Mouse (Mus musculus): ENCODE data around the gene Cntnap2. TPM values are rescaled to one million over a fixed set of nuclear protein-coding genes. Genes with fewer than 3 reads are reported as not detected.

Gene Cntnap2
- polyA plus RNA-seq, 1 experiment from 2014 or later: 1.3 TPM

DNA sequence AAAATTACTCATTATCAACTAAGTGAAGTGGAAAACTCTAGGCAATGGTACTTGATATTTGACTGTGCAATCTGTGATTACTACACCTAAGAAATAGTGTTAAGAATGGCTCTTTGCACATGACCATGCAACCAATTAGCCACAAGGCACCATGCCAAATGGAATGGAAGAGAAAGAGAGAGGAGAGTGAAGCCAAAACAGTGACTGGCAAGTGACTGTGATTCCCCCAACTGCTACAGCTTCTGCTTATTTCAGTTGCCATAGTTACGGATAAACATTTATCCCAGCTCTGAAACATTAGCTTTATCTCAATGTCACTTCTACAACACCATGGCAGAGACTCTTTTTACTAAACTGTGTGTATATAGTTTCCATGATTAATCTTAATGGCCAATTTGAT lies 1303.0 kb downstream of the Cntnap2 start:
- no peak for ATAC-seq (replicated peaks; ENCODE audit: low FRiP score, low TSS enrichment, low read depth)
- no peaks in the 10 kb centered on the region for H3K4me1 ChIP-seq (replicated peaks; ENCODE audit: control insufficient read depth, insufficient read depth, low read length)

GRCm38 (mm10) chr6:46398725-46399589 lies 1339.8 kb downstream of the Cntnap2 start:
- ATAC-seq (replicated peaks; ENCODE audit: low FRiP score, low TSS enrichment, low read depth) (no peak), DNase-seq (ENCODE audit: low spot score) (no peak)
- H3K9me3 ChIP-seq (ENCODE audit: control insufficient read depth, low read length): no peaks in the 10 kb centered on the region
- no peak overlapping the region for H3K9ac ChIP-seq (ENCODE audit: low read length)
- H3K27ac ChIP-seq (ENCODE audit: low read depth): no peak overlapping the region
- H3K27me3 ChIP-seq (replicated peaks; ENCODE audit: control insufficient read depth, insufficient read depth, low read length): no peaks in the 10 kb centered on the region
- no peak overlapping the region for H3K4me3 ChIP-seq (ENCODE audit: low read depth, low read length)
- H3K4me2 ChIP-seq (ENCODE audit: low read length): no peak overlapping the region
- H3K4me1 ChIP-seq (replicated peaks; ENCODE audit: control insufficient read depth, insufficient read depth, low read length): no peaks in the 10 kb centered on the region
- H3K36me3 ChIP-seq (ENCODE audit: control insufficient read depth, insufficient read depth, low read length): no peaks in the 10 kb centered on the region
- 72% methylated on average over 2 of the region's 2 CpGs for WGBS

More for the DNA sequence above, 1303.0 kb downstream of the Cntnap2 start:
- Histone ChIP-seq H3K27ac (ENCODE audit: low read depth) (no peak overlapping the region), H3K27me3 (replicated peaks; ENCODE audit: control insufficient read depth, insufficient read depth, low read length) (no peaks in the 10 kb centered on the region), H3K36me3 (ENCODE audit: control insufficient read depth, insufficient read depth, low read length) (no peaks in the 10 kb centered on the region), H3K9me3 (ENCODE audit: control insufficient read depth, low read length) (no peaks in the 10 kb centered on the region), H3K9ac (ENCODE audit: low read length) (no peak overlapping the region), H3K4me3 (ENCODE audit: low read depth, low read length) (no peak overlapping the region), H3K4me2 (ENCODE audit: low read length) (no peak overlapping the region)
- 88% methylated on average over 1 of the region's 1 CpGs for WGBS
- DNase-seq (ENCODE audit: low spot score): no peak

DNA sequence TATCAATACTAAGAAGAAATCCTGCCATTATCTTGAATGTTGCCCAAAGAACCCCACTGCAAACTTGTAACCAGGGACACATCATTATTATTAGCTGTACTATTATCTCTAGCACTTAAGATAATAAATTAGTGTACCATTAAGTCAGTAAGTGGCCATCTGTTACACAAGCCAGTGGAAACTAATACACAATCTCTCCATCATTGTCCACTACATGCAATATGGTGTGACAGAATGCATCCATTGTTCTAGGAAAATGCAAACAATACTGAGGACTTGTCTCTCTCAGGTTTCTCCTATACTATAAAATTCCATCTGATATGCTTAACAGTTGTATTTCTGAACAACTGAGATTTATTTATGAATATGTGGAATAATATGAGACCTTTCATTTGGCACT lies 1355.0 kb downstream of the Cntnap2 start:
- H3K9ac ChIP-seq (ENCODE audit: low read length): no peak overlapping the region
- no peak for ATAC-seq (replicated peaks; ENCODE audit: low FRiP score, low TSS enrichment, low read depth)
- no peaks in the 10 kb centered on the region for H3K27me3 ChIP-seq (replicated peaks; ENCODE audit: control insufficient read depth, insufficient read depth, low read length)
- no peak for DNase-seq (ENCODE audit: low spot score)
- no peaks in the 10 kb centered on the region for H3K4me1 ChIP-seq (replicated peaks; ENCODE audit: control insufficient read depth, insufficient read depth, low read length)
- no peak overlapping the region for H3K27ac ChIP-seq (ENCODE audit: low read depth)
- no peak overlapping the region for H3K4me3 ChIP-seq (ENCODE audit: low read depth, low read length)
- H3K4me2 ChIP-seq (ENCODE audit: low read length): no peak overlapping the region
- H3K9me3 ChIP-seq (ENCODE audit: control insufficient read depth, low read length): no peaks in the 10 kb centered on the region
- H3K36me3 ChIP-seq (ENCODE audit: control insufficient read depth, insufficient read depth, low read length): no peaks in the 10 kb centered on the region

- H3K27ac ChIP-seq (ENCODE audit: low read depth): no peak overlapping the region
- WGBS: 75% methylated on average over 4 of the region's 4 CpGs
- H3K4me3 ChIP-seq (ENCODE audit: low read depth, low read length): no peak overlapping the region
- no peaks in the 10 kb centered on the region for H3K9me3 ChIP-seq (ENCODE audit: control insufficient read depth, low read length)
- H3K4me1 ChIP-seq (replicated peaks; ENCODE audit: control insufficient read depth, insufficient read depth, low read length): no peaks in the 10 kb centered on the region
- no peak for ATAC-seq (replicated peaks; ENCODE audit: low FRiP score, low TSS enrichment, low read depth)
- no peak overlapping the region for H3K4me2 ChIP-seq (ENCODE audit: low read length)
- no peak for DNase-seq (ENCODE audit: low spot score)
- H3K9ac ChIP-seq (ENCODE audit: low read length): no peak overlapping the region
- no peaks in the 10 kb centered on the region for H3K27me3 ChIP-seq (replicated peaks; ENCODE audit: control insufficient read depth, insufficient read depth, low read length)
- no peaks in the 10 kb centered on the region for H3K36me3 ChIP-seq (ENCODE audit: control insufficient read depth, insufficient read depth, low read length)
Observed at GRCm38 (mm10) chr6:46414562-46414961, 1355.4 kb downstream of the Cntnap2 start.

GRCm38 (mm10) chr6:46419827-46420226 lies 1360.7 kb downstream of the Cntnap2 start:
- Histone ChIP-seq H3K4me3 (ENCODE audit: low read depth, low read length) (no peak overlapping the region), H3K9me3 (ENCODE audit: control insufficient read depth, low read length) (no peaks in the 10 kb centered on the region), H3K4me2 (ENCODE audit: low read length) (no peak overlapping the region), H3K27me3 (replicated peaks; ENCODE audit: control insufficient read depth, insufficient read depth, low read length) (no peaks in the 10 kb centered on the region), H3K4me1 (replicated peaks; ENCODE audit: control insufficient read depth, insufficient read depth, low read length) (no peaks in the 10 kb centered on the region), H3K27ac (ENCODE audit: low read depth) (no peak overlapping the region), H3K36me3 (ENCODE audit: control insufficient read depth, insufficient read depth, low read length) (no peaks in the 10 kb centered on the region), H3K9ac (ENCODE audit: low read length) (no peak overlapping the region)
- DNase-seq (ENCODE audit: low spot score): no peak
- ATAC-seq (replicated peaks; ENCODE audit: low FRiP score, low TSS enrichment, low read depth): no peak

DNA sequence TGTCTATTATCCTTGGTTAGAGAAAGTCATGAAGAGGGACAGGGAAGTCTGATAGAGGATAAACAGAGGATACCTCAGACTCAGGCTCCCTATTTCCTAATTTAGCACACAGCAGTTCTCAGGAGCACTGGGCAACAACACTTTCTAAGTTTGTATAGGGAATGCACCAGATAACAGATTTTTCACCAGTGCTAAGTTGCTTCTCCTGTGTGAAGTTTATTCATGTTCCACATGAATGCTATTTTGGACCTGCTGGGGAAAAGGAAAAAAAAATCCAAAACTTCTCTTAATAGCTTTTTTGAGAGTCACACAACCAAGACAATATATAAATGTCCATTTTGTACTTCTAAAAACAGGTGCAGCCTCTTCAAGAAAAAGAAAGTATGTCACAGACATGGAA lies 1361.2 kb downstream of the Cntnap2 start:
- DNase-seq (ENCODE audit: low spot score) (no peak), ATAC-seq (replicated peaks; ENCODE audit: low FRiP score, low TSS enrichment, low read depth) (no peak)
- Histone ChIP-seq H3K4me1 (replicated peaks; ENCODE audit: control insufficient read depth, insufficient read depth, low read length) (no peaks in the 10 kb centered on the region), H3K27me3 (replicated peaks; ENCODE audit: control insufficient read depth, insufficient read depth, low read length) (no peaks in the 10 kb centered on the region), H3K36me3 (ENCODE audit: control insufficient read depth, insufficient read depth, low read length) (no peaks in the 10 kb centered on the region), H3K9me3 (ENCODE audit: control insufficient read depth, low read length) (no peaks in the 10 kb centered on the region), H3K4me2 (ENCODE audit: low read length) (no peak overlapping the region), H3K27ac (ENCODE audit: low read depth) (no peak overlapping the region), H3K4me3 (ENCODE audit: low read depth, low read length) (no peak overlapping the region), H3K9ac (ENCODE audit: low read length) (no peak overlapping the region)

- Histone ChIP-seq H3K27me3 (replicated peaks; ENCODE audit: control insufficient read depth, insufficient read depth, low read length) (no peaks in the 10 kb centered on the region), H3K9ac (ENCODE audit: low read length) (no peak overlapping the region), H3K4me2 (ENCODE audit: low read length) (no peak overlapping the region), H3K27ac (ENCODE audit: low read depth) (no peak overlapping the region), H3K4me1 (replicated peaks; ENCODE audit: control insufficient read depth, insufficient read depth, low read length) (no peaks in the 10 kb centered on the region), H3K4me3 (ENCODE audit: low read depth, low read length) (no peak overlapping the region), H3K9me3 (ENCODE audit: control insufficient read depth, low read length) (no peaks in the 10 kb centered on the region), H3K36me3 (ENCODE audit: control insufficient read depth, insufficient read depth, low read length) (no peaks in the 10 kb centered on the region)
- ATAC-seq (replicated peaks; ENCODE audit: low FRiP score, low TSS enrichment, low read depth) (no peak), DNase-seq (ENCODE audit: low spot score) (no peak)
- 58% methylated on average over 5 of the region's 5 CpGs for WGBS
Observed at GRCm38 (mm10) chr6:46428231-46428630, 1369.1 kb downstream of the Cntnap2 start.

DNA sequence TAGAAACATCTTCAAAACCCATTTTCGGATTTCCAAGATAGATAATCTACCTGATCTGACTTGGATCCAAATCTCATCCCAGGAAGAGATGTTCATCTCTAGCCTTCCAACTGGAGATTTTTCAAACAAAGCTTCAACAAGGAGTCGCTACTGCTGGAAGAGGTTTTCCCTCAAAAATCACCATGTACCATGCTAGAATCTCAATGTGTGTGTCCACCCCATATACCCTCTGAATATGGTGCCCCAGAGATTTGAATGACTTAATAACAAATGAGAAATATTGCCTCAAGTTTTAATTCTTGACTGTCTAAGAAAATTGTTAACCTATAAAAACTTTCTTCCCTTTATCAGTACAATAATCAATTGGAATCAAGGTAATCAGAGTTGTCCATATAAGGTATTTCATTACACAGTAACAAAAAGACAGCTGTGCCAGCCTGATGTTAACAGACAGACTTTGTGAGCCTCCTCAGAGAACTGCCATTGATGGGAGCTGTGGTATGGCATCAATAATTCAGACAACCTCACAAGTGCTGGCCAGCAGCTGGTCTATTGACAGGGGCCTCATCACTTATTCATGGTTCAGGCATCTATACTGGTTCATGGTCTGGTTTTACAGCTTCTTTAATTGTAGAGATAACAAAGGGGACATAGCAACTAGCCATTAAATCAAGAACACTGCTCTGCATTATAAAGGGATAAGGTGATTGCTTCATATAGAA lies 1391.9 kb downstream of the Cntnap2 start:
- no peaks in the 10 kb centered on the region for H3K9me3 ChIP-seq (ENCODE audit: control insufficient read depth, low read length)
- no peak overlapping the region for H3K27ac ChIP-seq (ENCODE audit: low read depth)
- DNase-seq (ENCODE audit: low spot score) (no peak), ATAC-seq (replicated peaks; ENCODE audit: low FRiP score, low TSS enrichment, low read depth) (no peak)
- no peak overlapping the region for H3K9ac ChIP-seq (ENCODE audit: low read length)
- H3K36me3 ChIP-seq (ENCODE audit: control insufficient read depth, insufficient read depth, low read length): no peaks in the 10 kb centered on the region
- H3K4me2 ChIP-seq (ENCODE audit: low read length): no peak overlapping the region
- no peaks in the 10 kb centered on the region for H3K4me1 ChIP-seq (replicated peaks; ENCODE audit: control insufficient read depth, insufficient read depth, low read length)
- no peaks in the 10 kb centered on the region for H3K27me3 ChIP-seq (replicated peaks; ENCODE audit: control insufficient read depth, insufficient read depth, low read length)
- WGBS: 82% methylated on average over 2 of the region's 2 CpGs
- H3K4me3 ChIP-seq (ENCODE audit: low read depth, low read length): no peak overlapping the region

- H3K4me3 ChIP-seq (ENCODE audit: low read depth, low read length): no peak overlapping the region
- no peak for ATAC-seq (replicated peaks; ENCODE audit: low FRiP score, low TSS enrichment, low read depth)
- no peaks in the 10 kb centered on the region for H3K4me1 ChIP-seq (replicated peaks; ENCODE audit: control insufficient read depth, insufficient read depth, low read length)
- H3K9ac ChIP-seq (ENCODE audit: low read length): no peak overlapping the region
- DNase-seq (ENCODE audit: low spot score): no peak
- H3K27ac ChIP-seq (ENCODE audit: low read depth): no peak overlapping the region
- WGBS: 73% methylated on average over 4 of the region's 4 CpGs
- no peaks in the 10 kb centered on the region for H3K9me3 ChIP-seq (ENCODE audit: control insufficient read depth, low read length)
- H3K4me2 ChIP-seq (ENCODE audit: low read length): no peak overlapping the region
- no peaks in the 10 kb centered on the region for H3K36me3 ChIP-seq (ENCODE audit: control insufficient read depth, insufficient read depth, low read length)
- H3K27me3 ChIP-seq (replicated peaks; ENCODE audit: control insufficient read depth, insufficient read depth, low read length): no peaks in the 10 kb centered on the region
Observed at GRCm38 (mm10) chr6:46472683-46473082, 1413.5 kb downstream of the Cntnap2 start.

Data from intestine, embryonic 14.5 days (tissue).